Mouse (Mus musculus) neural tube, embryonic 12.5 days (tissue): ENCODE measurements around the gene Gm29797. TPM values are rescaled to one million over a fixed set of nuclear protein-coding genes. Genes with fewer than 3 reads are reported as not detected.

Experiments used
- ATAC-seq: fragments of 200-750 bp; cut with Nextera tagmentation; 2 replicates; pipeline ENCODE4 v1.8.0; 2017; ENCODE audit warnings: low read depth, mild to moderate bottlenecking, moderate TSS enrichment, moderate library complexity; ENCODE audit not compliant: low FRiP score
- H3K27ac ChIP-seq: fragments of 300-500 bp; sonication (generic); 2 replicates; pipeline ENCODE4 v1.5.1; 2016
- H3K27me3 ChIP-seq: fragments of 300-500 bp; sonication (generic); replicated peaks from 2 replicates; pipeline ENCODE4 v1.6.1; 2016; ENCODE audit warnings: mild to moderate bottlenecking
- H3K36me3 ChIP-seq: fragments of 300-500 bp; sonication (generic); 2 replicates; pipeline ENCODE4 v1.6.1; 2016; ENCODE audit warnings: mild to moderate bottlenecking
- H3K4me1 ChIP-seq: fragments of 300-500 bp; sonication (generic); 2 replicates; pipeline ENCODE4 v1.6.1; 2016
- H3K4me2 ChIP-seq: fragments of 300-500 bp; sonication (generic); replicated peaks from 2 replicates; pipeline ENCODE4 v1.6.1; 2016; ENCODE audit warnings: mild to moderate bottlenecking
- H3K4me3 ChIP-seq: fragments of 300-500 bp; sonication (generic); 2 replicates; pipeline ENCODE4 v1.5.1; 2016
- H3K9ac ChIP-seq: fragments of 300-500 bp; sonication (generic); 2 replicates; pipeline ENCODE4 v1.6.1; 2016; ENCODE audit warnings: mild to moderate bottlenecking
- H3K9me3 ChIP-seq: fragments of 300-500 bp; sonication (generic); 2 replicates; pipeline ENCODE4 v1.6.1; 2016; ENCODE audit warnings: mild to moderate bottlenecking
- WGBS: fragments of 180-500 bp; shearing (Covaris S2); methylation state at CpG from one replicate; pipeline ENCODE4 v1.1.7; 2016; 5-methylcytosine and 5-hydroxymethylcytosine counted together
- polyA plus RNA-seq: library from polyadenylated mRNA; unstranded; fragments of >200 nt; fragmentation: Nextera tagmentation; extraction: Ambion mirVana; gene quantifications from 2 replicates; pipeline ENCODE4 v1.2.1, GENCODE M21; 2016

Gene Gm29797
- polyA plus RNA-seq, 1 experiment from 2014 or later, result not detected

DNA sequence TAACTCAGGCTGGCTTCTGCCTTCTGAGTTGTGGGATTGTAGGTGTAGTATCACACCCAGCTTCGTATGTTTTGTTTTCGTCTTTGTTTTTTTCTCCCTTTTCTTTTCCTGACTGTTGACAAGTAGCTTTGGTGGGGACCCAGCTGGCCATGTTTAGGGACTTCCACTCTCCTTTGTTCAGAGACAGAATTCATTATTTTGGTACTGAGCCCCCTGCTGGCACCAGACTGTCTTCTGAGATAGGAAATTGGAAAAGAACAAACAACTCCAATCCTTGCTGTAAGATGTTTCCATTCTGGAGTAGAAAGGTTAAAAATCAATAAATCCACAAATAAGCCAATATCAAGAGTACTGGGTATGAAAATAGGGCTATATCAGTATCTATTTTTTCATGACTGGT is 19.6 kb downstream of the Gm29797 start:
- Histone ChIP-seq H3K27ac (no peak overlapping the region), H3K4me1 (peaks cover 32% of the 10 kb centered on the region), H3K4me3 (no peak overlapping the region), H3K4me2 (no peak overlapping the region), H3K36me3 (no peaks in the 10 kb centered on the region), H3K27me3 (peaks cover 31% of the 10 kb centered on the region), H3K9me3 (no peaks in the 10 kb centered on the region), H3K9ac (no peak overlapping the region)
- ATAC-seq, result no peak
- 43% methylated on average over 2 of the region's 2 CpGs for WGBS

DNA sequence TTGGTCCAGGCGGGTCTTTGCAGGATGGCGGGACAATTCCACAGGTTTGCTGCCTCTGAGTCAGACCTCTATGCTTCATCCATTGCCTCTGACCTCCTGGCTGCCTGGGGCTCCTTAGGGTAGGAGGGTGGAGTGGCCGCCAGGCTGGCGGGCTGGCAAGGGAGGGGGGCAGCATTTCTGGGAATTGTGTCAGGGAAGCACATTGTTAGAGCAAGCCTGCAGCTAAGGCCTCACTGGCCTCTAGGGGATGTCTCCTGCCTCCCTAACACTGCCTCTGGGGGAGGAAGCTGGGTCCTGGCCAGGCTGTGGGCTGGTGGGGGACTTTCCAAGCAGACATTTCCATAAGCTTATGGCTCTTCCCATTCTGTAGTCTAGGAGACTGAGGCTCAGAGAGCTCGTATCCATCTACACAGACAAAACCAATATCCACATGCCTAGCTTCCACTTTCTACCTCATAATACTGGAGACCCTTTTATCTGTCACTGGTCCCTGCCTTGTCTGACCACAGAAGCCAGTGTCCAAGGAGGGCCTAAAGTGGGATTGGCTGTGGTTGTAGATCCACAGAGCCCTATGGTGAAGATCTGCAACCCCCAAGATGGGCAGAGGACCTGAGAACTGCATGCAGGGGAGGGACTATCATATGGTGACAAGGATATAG is 20.4 kb downstream of the Gm29797 start:
- WGBS, result 58% methylated on average over 5 of the region's 5 CpGs
- ATAC-seq, result no peak

DNA sequence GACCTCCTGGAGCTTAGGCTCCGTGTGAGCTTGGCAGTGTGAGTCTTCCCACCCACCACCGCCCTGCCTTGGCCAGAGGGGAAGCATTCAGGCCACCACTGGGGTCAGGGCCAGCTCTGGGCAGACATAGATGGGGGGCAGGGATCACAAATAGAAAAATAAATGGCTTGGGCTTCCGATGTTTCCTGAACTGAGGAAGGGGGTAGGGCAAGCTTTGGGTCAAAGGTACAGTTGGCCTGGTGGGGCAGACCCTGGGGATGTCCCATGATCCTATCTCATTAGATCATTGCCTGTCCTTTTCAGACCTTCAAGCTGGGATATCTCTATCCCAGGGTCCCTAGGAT is 20.9 kb downstream of the Gm29797 start:
- H3K27me3 ChIP-seq, result peaks cover 18% of the 10 kb centered on the region
- ATAC-seq, result no peak
- H3K4me1 ChIP-seq, result peaks cover 30% of the 10 kb centered on the region
- no peak overlapping the region for H3K4me3 ChIP-seq
- WGBS, result 59% methylated on average over 3 of the region's 3 CpGs
- no peak overlapping the region for H3K9ac ChIP-seq
- no peak overlapping the region for H3K27ac ChIP-seq
- H3K4me2 ChIP-seq, result no peak overlapping the region
- H3K36me3 ChIP-seq, result no peaks in the 10 kb centered on the region
- H3K9me3 ChIP-seq, result no peaks in the 10 kb centered on the region

More for the DNA sequence above, 20.4 kb downstream of the Gm29797 start:
- H3K9me3 ChIP-seq, result no peaks in the 10 kb centered on the region
- H3K27ac ChIP-seq, result no peak overlapping the region
- no peak overlapping the region for H3K4me2 ChIP-seq
- H3K36me3 ChIP-seq, result no peaks in the 10 kb centered on the region
- H3K9ac ChIP-seq, result no peak overlapping the region
- no peak overlapping the region for H3K4me3 ChIP-seq
- peaks cover 30% of the 10 kb centered on the region for H3K4me1 ChIP-seq
- H3K27me3 ChIP-seq, result peaks cover 23% of the 10 kb centered on the region

DNA sequence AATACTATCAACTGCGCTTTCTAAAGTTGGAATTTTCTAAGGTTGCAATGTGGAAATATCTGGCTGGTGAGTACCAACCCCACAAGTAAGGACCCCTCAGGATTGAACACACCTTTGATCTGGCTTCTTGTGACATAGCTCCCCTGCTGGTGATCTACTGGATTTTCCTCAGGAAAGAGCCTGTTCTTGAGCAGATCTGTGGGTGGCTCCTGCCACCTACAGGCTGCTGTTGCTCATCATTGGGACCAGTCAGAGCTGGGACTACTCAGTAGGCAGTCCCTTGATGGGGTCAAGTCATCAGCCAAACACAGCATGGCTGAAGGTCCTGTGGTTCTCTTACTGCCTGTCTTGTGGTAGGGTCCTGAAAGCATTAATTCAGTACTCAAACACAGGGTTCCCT is 21.9 kb downstream of the Gm29797 start:
- no peak overlapping the region for H3K4me2 ChIP-seq
- no peaks in the 10 kb centered on the region for H3K36me3 ChIP-seq
- H3K27me3 ChIP-seq, result peaks cover 8% of the 10 kb centered on the region; the same call in 1 of the 2 replicates
- no peak overlapping the region for H3K9ac ChIP-seq
- no peak overlapping the region for H3K4me3 ChIP-seq
- ATAC-seq, result peak; percentile 42; the same call in 1 of the 2 replicates
- WGBS, result 40% methylated on average over 1 of the region's 1 CpGs
- no peaks in the 10 kb centered on the region for H3K9me3 ChIP-seq
- H3K4me1 ChIP-seq, result peaks cover 25% of the 10 kb centered on the region
- no peak overlapping the region for H3K27ac ChIP-seq

DNA sequence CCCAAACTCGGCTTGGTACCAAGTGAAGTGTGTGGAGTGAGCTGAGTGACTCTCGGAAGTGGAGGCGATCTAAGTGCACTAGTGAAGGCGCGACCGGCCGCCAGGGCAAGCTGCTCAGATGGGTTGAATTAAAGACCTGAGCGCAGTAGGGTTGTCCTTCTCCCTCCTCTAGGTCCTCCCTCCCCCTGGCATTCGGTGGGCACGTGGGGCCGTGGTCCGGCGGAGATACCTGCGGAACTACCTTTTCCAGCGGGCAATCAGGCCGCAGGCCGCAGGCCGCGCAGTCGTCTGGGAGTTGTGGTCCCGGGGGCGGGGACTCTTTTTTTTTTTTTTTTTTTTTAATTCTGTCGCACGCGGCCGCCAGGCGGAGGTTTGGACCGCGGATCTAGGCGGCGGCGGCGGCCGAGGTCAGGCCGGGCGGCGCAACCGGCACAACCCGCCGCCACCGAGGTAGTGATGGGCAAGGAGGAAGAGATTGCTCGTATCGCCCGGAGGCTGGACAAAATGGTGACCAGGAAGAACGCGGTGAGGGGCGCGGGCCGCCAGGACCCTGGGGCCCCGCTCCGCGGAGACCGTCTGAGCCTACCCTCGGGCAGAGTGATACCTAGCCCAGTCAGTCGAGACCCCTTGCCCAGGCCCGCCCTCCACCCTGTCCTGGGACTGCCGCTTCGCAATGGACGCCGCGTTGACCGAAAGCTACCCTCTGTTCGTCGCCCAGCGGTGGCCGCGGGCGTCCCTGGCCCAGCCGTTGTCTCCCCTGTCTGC is 23.3 kb downstream of the Gm29797 start, which contains the start of gene Tcea2:
Gene Tcea2 (plus strand): TSS at position 360 of the 765 bp plus-strand sequence.
- ATAC-seq, result peak; percentile 57
- H3K9me3 ChIP-seq, result no peaks in the 10 kb centered on the region
- peaks cover 23% of the 10 kb centered on the region for H3K4me1 ChIP-seq
- no peak within 1 kb of the TSS for H3K27ac ChIP-seq
- peak within 1 kb of the TSS; percentile 93 for H3K4me2 ChIP-seq
- H3K36me3 ChIP-seq, result no peaks in the 10 kb centered on the region
- under 1% methylated on average over 69 of the region's 69 CpGs for WGBS
- H3K27me3 ChIP-seq, result no peaks in the 10 kb centered on the region
- H3K9ac ChIP-seq, result peak within 1 kb of the TSS; percentile 84
- H3K4me3 ChIP-seq, result peak within 1 kb of the TSS; percentile 64

DNA sequence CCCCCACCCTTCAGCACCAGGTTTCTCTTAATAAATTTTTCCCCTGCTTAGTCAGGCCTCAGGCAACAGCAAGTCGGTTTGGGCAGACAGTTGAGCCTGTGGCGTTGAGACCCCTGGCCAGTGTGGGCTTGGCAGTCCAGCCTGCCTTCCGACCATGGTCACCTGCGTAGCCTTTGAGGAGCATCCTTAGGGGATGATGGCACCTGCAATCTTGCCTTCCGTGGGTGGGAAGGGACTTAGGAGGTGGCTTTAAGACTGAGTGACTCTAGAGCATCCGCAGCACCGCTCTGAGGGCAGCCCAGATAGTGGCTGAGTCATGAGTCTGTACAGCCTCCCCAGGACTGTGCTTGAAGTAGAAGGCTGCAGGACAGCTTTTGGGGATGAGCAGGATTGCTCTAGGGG is 23.9 kb downstream of the Gm29797 start:
- Histone ChIP-seq H3K27ac (no peak overlapping the region), H3K9ac (peak overlapping the region; percentile 84), H3K36me3 (no peaks in the 10 kb centered on the region), H3K4me2 (peak overlapping the region; percentile 93), H3K27me3 (no peaks in the 10 kb centered on the region), H3K4me3 (peak overlapping the region; percentile 64), H3K4me1 (peaks cover 17% of the 10 kb centered on the region), H3K9me3 (no peaks in the 10 kb centered on the region)
- 20% methylated on average over 7 of the region's 7 CpGs for WGBS
- peak; percentile 33 for ATAC-seq

DNA sequence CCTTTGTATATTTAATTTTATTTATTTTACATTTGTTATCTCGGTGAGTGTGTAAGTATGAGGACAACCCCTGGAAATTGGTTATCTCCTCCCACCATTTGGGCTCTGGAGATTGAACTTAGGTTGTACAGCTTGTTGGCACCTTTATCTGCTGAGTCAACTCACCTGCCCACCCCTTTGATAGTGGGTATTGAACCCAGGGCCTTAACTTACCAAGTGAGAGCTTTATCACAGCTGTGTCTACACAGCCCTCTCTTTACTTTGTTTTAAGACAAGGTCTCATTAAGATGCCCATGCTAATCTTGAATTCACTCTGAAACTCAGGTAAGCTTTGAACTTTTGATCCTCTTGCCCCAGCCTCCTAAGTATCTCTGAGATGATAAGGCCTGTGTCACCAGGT is 25.1 kb downstream of the Gm29797 start:
- Histone ChIP-seq H3K4me1 (peaks cover 11% of the 10 kb centered on the region; the same call in 1 of the 2 replicates), H3K36me3 (peaks cover 4% of the 10 kb centered on the region), H3K4me3 (no peak overlapping the region), H3K9me3 (no peaks in the 10 kb centered on the region), H3K9ac (no peak overlapping the region), H3K27me3 (no peaks in the 10 kb centered on the region), H3K4me2 (no peak overlapping the region), H3K27ac (no peak overlapping the region)
- WGBS, result 91% methylated on average over 1 of the region's 1 CpGs
- no peak for ATAC-seq

DNA sequence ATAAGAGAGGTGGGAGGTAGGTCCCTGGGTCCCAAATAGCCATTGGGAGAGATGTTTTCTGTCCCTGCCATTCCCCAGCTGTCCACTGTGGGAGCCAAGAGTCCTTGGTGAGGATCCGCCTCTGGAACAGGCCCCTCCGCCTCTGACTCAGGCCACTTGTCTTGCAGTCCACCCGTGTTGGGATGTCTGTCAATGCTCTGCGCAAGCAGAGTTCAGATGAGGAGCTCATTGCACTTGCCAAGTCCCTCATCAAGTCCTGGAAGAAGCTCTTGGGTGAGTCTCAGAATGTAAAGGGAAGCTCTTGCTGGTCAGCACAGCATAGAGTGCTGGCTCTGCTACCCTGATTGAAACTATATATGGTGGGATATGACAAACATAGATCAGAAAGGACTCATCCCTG is 26.5 kb downstream of the Gm29797 start:
- no peak for ATAC-seq
- no peak overlapping the region for H3K9ac ChIP-seq
- H3K4me1 ChIP-seq, result peaks cover 9% of the 10 kb centered on the region; the same call in 1 of the 2 replicates
- no peak overlapping the region for H3K4me2 ChIP-seq
- no peaks in the 10 kb centered on the region for H3K9me3 ChIP-seq
- 72% methylated on average over 4 of the region's 4 CpGs for WGBS
- no peak overlapping the region for H3K27ac ChIP-seq
- H3K4me3 ChIP-seq, result no peak overlapping the region
- H3K27me3 ChIP-seq, result no peaks in the 10 kb centered on the region
- peaks cover 17% of the 10 kb centered on the region for H3K36me3 ChIP-seq

DNA sequence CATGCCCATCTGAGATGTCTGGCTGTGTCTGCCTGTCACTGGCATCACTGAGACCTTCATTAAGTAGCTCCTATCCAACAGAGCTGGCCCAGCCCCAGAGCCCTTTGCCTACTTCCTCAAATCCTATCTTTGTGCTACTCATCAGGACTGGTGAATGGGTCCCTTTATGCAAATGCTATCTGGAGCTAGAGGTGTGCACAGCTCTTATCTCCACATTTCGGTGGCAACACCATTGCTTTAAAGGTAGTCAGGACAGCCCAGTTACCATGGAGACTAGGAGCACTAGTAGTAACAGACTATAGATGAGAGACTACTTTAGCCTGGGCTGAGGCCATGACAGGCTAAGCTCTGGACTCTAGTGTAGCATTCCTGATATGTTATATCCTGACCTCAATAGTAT is 27.9 kb downstream of the Gm29797 start:
- H3K27ac ChIP-seq, result no peak overlapping the region
- H3K4me2 ChIP-seq, result no peak overlapping the region
- no peak overlapping the region for H3K9ac ChIP-seq
- H3K4me3 ChIP-seq, result no peak overlapping the region
- H3K4me1 ChIP-seq, result peaks cover 9% of the 10 kb centered on the region; the same call in 1 of the 2 replicates
- peaks cover 28% of the 10 kb centered on the region for H3K36me3 ChIP-seq
- H3K27me3 ChIP-seq, result no peaks in the 10 kb centered on the region
- WGBS, result 86% methylated on average over 1 of the region's 1 CpGs
- no peak for ATAC-seq
- H3K9me3 ChIP-seq, result no peaks in the 10 kb centered on the region

DNA sequence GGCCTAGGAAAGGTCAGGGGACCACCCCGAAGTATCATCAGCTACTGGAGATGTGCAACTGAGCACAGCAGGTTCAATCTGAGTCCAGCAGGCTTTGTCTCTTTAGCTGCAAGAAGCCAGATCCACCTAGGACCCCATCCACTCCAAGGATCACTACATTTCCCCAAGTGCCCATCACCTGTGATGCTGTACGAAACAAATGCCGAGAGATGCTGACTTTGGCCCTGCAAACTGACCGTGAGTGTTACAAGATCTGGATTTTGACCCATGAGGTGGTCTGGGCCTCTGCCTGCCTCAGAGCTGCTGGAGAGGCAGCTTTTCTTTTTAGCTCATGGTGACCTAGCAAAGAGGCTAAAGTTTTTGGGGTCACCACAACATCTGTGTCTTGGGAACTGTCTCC is 28.9 kb downstream of the Gm29797 start:
- Histone ChIP-seq H3K4me1 (peaks cover 8% of the 10 kb centered on the region; the same call in 1 of the 2 replicates), H3K4me3 (no peak overlapping the region), H3K27ac (no peak overlapping the region), H3K9ac (no peak overlapping the region), H3K9me3 (no peaks in the 10 kb centered on the region), H3K4me2 (no peak overlapping the region), H3K27me3 (no peaks in the 10 kb centered on the region), H3K36me3 (peaks cover 28% of the 10 kb centered on the region)
- 94% methylated on average over 4 of the region's 4 CpGs for WGBS
- ATAC-seq, result no peak

DNA sequence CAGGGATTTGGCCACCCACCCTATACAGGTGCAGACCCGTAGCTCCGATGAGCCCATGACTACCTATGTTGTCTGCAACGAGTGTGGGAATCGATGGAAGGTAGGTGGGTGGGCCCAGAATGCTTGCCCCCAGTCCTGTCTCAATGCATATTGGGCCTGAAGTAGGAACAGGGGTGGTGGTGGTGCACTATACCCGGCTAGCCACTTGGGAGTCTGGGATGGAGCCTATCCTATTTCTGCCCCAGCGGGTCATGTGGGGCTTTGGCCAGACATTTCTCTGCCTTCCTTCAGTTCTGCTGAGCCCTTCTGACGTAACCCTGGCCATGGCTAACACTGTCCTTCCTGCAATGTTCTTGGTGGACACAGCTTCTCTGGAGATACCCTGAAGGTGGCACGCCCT is 30.8 kb downstream of the Gm29797 start:
- no peak for ATAC-seq
- Histone ChIP-seq H3K9me3 (no peaks in the 10 kb centered on the region), H3K4me1 (peaks cover under 1% of the 10 kb centered on the region), H3K27ac (no peak overlapping the region), H3K9ac (no peak overlapping the region), H3K4me3 (no peak overlapping the region), H3K27me3 (no peaks in the 10 kb centered on the region), H3K36me3 (peaks cover 28% of the 10 kb centered on the region), H3K4me2 (no peak overlapping the region)
- WGBS, result 93% methylated on average over 8 of the region's 8 CpGs

DNA sequence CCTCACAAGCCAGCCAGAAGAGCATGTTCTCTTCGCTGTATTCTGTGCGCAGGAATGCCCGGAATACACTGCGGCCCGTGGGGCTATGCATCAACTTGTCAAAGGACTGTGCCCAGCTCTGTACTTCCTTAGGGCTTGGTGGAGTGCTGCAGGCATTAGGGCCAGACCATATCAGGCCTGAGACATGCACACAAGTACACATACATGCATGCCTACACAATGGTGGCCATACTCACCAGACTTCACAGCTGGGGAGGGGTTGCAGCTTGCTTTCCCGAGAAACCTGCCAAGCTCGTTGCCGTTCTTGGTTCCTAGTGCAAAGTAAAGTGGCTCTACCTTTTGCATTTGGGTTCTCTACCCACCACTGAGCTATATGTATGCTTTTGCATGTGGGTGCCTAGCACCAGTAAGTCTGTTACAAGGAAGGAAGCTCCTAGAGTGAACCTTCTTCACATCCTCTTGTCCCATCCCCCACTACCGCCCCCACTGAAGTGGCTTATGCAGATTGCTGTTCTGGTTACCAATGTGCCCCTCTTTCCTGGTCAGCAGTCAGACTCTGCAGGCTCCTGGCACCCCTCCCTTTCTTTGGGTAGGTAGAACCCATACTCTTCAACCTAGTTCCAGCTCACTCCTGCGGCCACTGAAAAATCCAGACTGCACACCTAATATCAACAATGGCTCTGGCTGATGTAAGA is 32.8 kb downstream of the Gm29797 start:
- 93% methylated on average over 10 of the region's 10 CpGs for WGBS

More for the DNA sequence above, 32.8 kb downstream of the Gm29797 start:
- Histone ChIP-seq H3K27ac (no peak overlapping the region), H3K27me3 (no peaks in the 10 kb centered on the region), H3K9ac (no peak overlapping the region), H3K36me3 (peaks cover 28% of the 10 kb centered on the region), H3K9me3 (no peaks in the 10 kb centered on the region), H3K4me3 (no peak overlapping the region), H3K4me1 (peaks cover 13% of the 10 kb centered on the region), H3K4me2 (no peak overlapping the region)
- ATAC-seq, result no peak
